8 mouse cellular contexts compared by ENCODE assay signal in genomic region chr6:85431842-85432431, GRCm38 (mm10). TPM values are rescaled to one million over a fixed set of nuclear protein-coding genes. Genes with fewer than 3 reads are reported as not detected.
DNase-seq lines count a peak whose midpoint lies in the region; ATAC-seq and TF ChIP-seq lines count a peak whose summit lies in the region.

Gene Smyd5 (plus strand): TSS chr6:85431989.

- H3K4me2 ChIP-seq in hindbrain, embryonic 11.5 days (replicated peaks; ENCODE audit: low read depth, low read length), result peak within 1 kb of the TSS; percentile 77
- peak within 1 kb of the TSS; percentile 92 for H3K4me2 ChIP-seq in lung, postnatal 0 days (replicated peaks; ENCODE audit: low read depth, low read length)

- peak within 1 kb of the TSS; percentile 77 for H3K9ac ChIP-seq in hindbrain, embryonic 11.5 days (ENCODE audit: low read depth, low read length)
- peak within 1 kb of the TSS; percentile 27 for H3K9ac ChIP-seq in lung, postnatal 0 days (replicated peaks; ENCODE audit: low read depth)

- H3K4me1 ChIP-seq in hindbrain, embryonic 11.5 days (replicated peaks; ENCODE audit: control insufficient read depth, insufficient read depth, low read length), result no peaks in the 10 kb centered on the region
- peaks cover 3% of the 10 kb centered on the region; the same call in 1 of the 2 replicates for H3K4me1 ChIP-seq in lung, postnatal 0 days (ENCODE audit: insufficient read depth, low read depth, low read length)

- H3K36me3 ChIP-seq in hindbrain, embryonic 11.5 days (ENCODE audit: control insufficient read depth, insufficient read depth, low read length), result no peaks in the 10 kb centered on the region
- H3K36me3 ChIP-seq in lung, postnatal 0 days (ENCODE audit: insufficient read depth, low read length), result no peaks in the 10 kb centered on the region

- no peaks in the 10 kb centered on the region for H3K27me3 ChIP-seq in Patski
- no peaks in the 10 kb centered on the region for H3K27me3 ChIP-seq in hindbrain, embryonic 11.5 days (ENCODE audit: control insufficient read depth, insufficient read depth, low read length)
- no peaks in the 10 kb centered on the region for H3K27me3 ChIP-seq in lung, postnatal 0 days (replicated peaks; ENCODE audit: insufficient read depth, low read length)

- peak; percentile 62 for ATAC-seq in Patski
- ATAC-seq in hindbrain, embryonic 11.5 days (ENCODE audit: low FRiP score), result peak; percentile 87
- peak; percentile 88 for ATAC-seq in lung, postnatal 0 days

- DNase-seq in Patski (ENCODE audit: low read depth, low spot score), result no peak
- DNase-seq in cerebellum, postnatal 10 days, result peak; percentile 90
- DNase-seq in frontal cortex, postnatal 10 days (ENCODE audit: low spot score in 2 of 2), result peak; percentile 71 to 75
- peak; percentile 90 for DNase-seq in hindbrain, embryonic 11.5 days (ENCODE audit: low spot score)
- peak; percentile 79 to 85 for DNase-seq in layer of hippocampus, postnatal 10 days (ENCODE audit: low spot score in 2 of 2)
- peak; percentile 79 for DNase-seq in lung, postnatal 0 days (ENCODE audit: low spot score)
- peak; percentile 67 for DNase-seq in ovary, postnatal 10 days (ENCODE audit: low spot score)
- peak; percentile 90 for DNase-seq in thymus, postnatal 14 days

- TF ChIP-seq EP300 in lung, postnatal 0 days (IDR thresholded peaks at IDR 0.05), result no peak

- peak within 1 kb of the TSS; percentile 78 for H3K4me3 ChIP-seq in hindbrain, embryonic 11.5 days (ENCODE audit: low read depth, low read length)
- peak within 1 kb of the TSS; percentile 72 for H3K4me3 ChIP-seq in lung, postnatal 0 days (ENCODE audit: low read depth, low read length)

- no peaks in the 10 kb centered on the region for H3K9me3 ChIP-seq in hindbrain, embryonic 11.5 days (ENCODE audit: control insufficient read depth, low read length)
- H3K9me3 ChIP-seq in lung, postnatal 0 days (ENCODE audit: low read length), result no peaks in the 10 kb centered on the region

- CTCF ChIA-PET in Patski (lab: Charles Lee), result no interaction called here

- POLR2A ChIA-PET in Patski (lab: Charles Lee), result no interaction called here

- TF ChIP-seq CTCF in Patski (IDR thresholded peaks at IDR 0.05), result no peak
- TF ChIP-seq CTCF in lung, postnatal 0 days (IDR thresholded peaks at IDR 0.05), result no peak

- in situ Hi-C loops in Patski (cut with MboI; ENCODE audit: low pct_unique_long_range_greater_than_20kb), result no loop called here

- under 1% methylated on average over 32 of the region's 39 CpGs for WGBS in hindbrain, embryonic 11.5 days
- WGBS in lung, postnatal 0 days, result under 1% methylated on average over 34 of the region's 39 CpGs

- H3K27ac ChIP-seq in hindbrain, embryonic 11.5 days (ENCODE audit: low read depth, low read length), result no peak within 1 kb of the TSS
- no peak within 1 kb of the TSS for H3K27ac ChIP-seq in lung, postnatal 0 days (ENCODE audit: low read length)

RNA-seq across cellular contexts. Expression of gene Smyd5, which starts in this region (rescaled TPM):
- polyA plus RNA-seq in Patski (2021), result 51.8 TPM
- polyA plus RNA-seq in hindbrain, embryonic 11.5 days (2014; fragmentation: Nextera tagmentation; extraction: Ambion mirVana), result 52.4 and 53.1 TPM in 2 replicates
- total RNA-seq in layer of hippocampus, postnatal 10 days (2021), result 10 to 100 TPM; 42.2 to 44.1 TPM
- 13.3 and 14.8 TPM in 2 replicates for polyA plus RNA-seq in lung, postnatal 0 days (2015; fragmentation: Nextera tagmentation; extraction: Ambion mirVana)
